Mouse (Mus musculus) forelimb bud, embryonic 11.5 days (tissue): ENCODE data around the gene Maml3.

Experiments used
- DNase-seq: peaks from one replicate; pipeline ENCODE4 v3.0.0-alpha.2; 2012; ENCODE audit warnings: low read depth, low spot score

Maml3 gene

DNA sequence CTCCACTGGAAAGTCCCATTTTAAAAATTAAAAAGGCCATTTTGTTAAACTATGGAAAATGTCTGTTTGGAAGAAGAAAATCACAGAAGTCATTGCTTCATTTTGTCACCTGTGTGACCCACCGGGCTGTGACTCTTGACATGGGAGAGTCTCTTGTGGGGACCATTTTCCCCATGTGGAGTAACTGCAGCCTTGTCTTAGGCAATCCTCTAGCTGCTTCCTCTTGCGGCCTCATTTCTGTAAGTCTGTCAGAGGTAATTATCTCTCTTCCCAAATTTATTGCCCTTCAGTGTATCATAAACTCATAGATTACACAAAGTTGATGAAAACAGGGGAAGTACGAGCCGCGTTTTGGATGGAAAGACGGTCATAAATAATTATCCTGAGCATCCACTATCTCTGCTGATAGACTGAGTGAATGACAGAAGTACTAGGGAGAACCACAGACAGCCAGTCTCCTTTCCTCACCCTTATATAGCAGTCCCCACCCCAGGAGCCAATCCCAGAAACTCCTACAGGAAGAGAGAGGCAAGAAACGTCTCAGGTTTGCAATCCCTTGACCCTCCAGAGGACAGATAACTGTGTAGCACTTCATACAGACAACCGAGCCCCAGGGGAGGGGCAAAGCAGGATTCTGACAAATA, 14.5 kb downstream of the Maml3 start:
- DNase-seq, result no peak

DNA sequence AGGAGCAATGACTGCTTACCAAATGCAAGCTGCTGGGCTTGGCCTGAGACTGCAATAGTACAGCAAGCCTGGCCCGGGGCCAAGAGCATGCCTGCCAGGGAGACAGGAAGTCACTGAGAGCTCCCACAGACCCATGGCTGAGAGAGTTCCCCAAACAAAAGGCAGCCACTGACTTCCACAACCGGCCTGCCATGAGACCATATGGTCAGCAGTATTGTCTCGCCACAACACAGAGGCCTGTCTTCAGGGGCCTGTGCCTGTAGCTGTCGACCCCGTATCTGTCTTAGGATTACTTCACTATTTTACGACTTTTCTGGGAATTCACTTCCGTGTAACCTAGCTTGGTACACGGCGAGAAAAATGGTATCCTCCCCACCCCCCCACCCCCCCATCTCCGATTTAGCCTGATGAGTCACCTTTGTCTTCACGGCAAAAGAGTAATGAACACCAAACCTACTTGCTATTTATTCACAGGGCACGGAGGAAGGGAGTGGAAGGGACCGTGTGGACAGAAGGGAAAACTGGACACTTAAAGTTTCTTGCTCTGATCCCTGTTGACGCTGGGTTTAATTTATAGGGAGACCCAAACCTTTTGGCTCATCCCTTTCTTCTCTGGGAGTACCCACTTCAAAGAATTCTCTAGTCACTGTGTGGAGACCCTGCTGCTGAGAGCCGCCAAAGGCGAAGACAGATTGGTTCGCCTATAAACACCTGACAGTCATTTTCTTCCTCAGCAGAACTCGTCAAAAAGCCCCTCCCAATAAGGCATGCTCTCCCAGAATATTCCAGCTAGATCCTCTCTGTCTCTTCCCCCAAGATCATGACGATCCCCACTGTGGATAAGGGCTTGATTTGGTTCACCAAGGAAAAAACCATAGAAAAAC, 16.2 kb downstream of the Maml3 start:
- peak; percentile 68 for DNase-seq

DNA sequence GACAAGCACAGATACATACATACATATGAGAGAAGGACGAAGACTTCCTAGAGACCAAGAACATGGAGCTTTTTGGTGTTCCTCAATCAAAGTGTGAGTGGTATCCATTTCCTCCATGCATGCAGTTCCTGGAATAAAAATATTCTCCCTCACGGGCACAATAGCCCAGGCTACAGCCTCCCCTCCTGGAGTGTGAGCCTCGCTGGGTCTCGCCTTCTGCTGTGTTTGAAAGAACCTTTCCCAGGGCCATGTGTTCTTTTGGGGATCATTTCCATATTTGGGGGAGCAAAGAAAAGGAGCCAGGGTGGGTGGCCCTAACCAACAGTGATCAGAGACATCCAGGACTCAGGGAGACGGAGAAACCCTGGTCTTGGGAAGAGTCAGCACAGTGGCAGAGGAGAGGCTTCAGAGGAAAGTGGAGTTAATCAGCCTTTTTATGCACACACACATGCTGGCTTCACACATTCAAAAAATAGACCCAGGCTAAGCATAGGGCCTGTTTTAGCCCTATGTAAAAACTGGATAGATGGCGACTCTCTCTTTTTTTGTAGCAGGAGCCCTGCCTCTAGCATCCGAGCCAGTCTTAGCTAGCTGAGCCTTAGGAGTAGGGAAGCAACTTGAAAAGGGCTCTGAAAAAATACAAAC, 17.1 kb downstream of the Maml3 start:
- no peak for DNase-seq

DNA sequence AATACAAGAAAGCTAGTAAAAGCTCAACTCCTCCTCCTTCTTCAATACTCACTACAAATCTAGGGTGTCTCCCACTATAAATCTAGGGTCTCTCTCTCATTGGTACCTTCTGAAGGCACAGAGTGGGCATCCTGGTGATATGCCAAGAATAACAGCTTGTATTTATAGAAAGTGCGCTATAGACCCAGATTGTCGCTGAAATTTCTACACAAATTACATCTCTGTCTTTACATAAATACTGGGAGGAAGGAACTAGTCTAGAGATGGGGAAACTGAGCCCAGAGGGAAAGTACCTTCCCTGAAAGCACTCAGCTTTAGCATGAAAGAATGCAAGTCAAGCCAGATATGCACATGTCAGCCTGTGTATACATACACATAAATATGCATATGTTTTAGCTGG, 26.1 kb downstream of the Maml3 start:
- no peak for DNase-seq

DNA sequence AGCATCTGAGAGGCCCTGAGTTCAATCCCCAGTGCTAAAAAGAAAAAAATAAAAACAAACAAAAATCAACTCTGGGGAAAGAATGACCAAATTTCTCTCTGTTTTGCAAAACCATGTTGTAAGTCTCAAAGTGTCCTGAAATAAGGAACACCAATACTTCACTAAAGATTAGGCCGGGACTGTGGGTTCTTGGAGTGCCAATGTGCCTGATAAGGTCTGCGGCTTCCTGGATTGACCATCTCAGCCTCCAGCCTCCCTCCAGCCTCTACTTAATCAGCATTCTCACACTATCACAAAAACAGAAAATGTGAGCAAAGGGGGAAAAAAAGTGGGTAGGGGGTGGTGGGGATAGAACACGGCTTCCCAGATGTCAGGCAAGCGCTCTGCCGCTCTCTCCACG, 30.9 kb downstream of the Maml3 start:
- DNase-seq, result no peak

DNA sequence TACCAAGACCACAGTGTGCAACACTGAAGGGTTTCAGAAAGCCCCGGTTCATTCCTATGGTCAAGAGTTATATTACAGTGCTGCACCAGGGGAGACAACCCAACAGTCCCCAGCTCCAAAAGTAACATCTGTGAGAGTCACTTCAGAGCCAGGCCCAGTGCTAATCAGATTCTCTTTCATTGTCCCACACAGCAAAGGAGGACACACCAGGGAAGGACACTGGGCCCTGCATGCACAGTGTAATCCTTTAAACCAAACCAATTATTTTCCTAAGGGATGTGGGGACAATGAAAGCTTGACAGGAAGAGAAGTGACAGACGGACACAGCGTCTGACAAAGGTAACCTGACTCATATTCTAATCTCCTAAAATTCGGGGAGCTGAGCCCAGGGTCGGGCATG, 32.9 kb downstream of the Maml3 start:
- no peak for DNase-seq

DNA sequence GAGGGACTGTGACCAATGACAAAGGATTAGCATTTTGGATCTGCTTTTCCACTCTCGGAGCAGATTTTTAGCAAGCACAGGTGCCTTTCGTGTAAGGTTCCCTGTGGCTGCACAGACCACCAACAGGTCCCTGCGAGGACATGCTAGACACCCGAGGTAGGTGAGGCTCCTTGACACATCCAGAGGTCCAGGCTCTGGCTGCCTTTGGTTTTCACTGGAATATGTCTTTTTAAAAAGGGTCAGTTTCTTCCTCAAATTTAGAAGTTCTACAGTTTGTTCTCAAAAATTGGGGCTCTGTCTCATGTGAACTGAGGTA, 34.8 kb downstream of the Maml3 start:
- no peak for DNase-seq

DNA sequence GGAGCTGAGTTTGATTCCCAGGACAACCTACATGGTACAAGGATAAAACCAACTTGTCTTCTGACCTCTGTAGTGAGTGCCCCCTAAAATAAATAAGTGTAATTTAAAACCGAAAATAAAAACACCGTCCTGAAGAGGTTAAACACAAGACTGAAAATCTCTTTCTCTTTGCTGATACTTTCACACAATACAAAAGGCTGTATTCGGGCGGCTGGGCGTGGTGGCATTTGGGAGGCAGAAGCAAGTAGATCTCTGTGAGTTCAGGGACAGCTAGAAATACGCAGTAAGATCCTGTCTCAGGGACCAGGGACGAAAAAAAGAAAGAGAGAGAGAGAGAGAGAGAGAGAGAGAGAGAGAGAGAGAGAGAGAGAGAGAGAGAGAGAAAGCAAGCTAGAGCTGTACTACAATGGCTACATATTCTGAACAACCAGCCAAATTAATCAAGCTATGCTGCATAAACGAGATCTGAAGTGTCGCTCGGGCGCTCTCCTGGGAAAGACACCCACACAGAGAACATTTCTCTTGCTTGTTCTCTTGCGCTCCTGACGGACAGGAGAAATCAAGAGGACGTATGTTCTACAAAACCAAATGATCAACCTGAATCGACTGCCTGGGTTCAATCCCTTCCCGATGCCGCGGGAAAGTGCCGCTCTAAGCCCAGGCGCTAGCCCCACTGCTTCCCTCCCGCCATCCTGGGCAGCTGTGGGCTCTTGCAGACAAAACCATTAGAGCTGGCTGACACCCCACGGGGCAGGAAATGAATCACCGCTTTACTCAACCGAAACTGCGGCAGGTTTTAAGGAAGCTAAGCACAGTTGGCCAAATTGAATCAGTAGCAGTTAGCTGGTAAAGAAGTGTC, 35.3 kb downstream of the Maml3 start:
- peak; percentile 72 for DNase-seq

DNA sequence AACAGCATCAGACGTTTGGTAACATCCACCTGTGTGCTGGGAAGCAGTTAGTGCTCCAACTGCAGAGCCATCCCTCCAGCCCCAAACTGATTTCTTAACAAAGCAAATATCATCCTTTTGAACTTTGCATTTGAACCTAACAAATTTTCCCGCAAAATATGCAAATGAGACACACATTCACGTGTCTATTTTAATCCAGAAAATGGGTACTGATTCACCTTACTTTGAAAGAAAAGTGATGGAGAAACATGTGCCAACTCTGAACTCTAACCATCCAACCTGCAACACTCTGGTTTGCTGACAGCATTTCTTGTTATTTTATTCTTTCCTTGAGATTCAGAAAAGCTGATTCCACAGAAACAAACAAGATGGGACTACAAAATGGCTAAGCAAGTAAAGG, 36.0 kb downstream of the Maml3 start:
- DNase-seq, result no peak

DNA sequence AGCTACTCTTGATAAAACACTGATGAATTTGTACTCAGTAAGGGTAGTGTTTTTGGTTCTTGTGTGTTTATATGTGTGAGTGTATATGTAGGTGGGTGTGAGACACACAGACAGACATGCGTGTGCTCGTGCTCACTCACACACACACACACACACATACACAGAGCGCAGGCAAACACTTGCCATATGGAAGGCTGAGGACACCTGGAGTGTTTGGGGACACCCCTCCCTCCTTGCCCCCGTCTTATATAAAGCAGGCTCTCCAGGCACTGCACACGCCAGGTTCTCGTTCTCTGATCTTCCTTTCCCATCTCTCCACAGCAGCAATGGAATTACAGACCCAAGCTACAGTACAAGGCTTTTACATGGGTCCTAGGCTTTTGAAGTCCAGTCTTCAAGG, 37.7 kb downstream of the Maml3 start:
- DNase-seq, result no peak

DNA sequence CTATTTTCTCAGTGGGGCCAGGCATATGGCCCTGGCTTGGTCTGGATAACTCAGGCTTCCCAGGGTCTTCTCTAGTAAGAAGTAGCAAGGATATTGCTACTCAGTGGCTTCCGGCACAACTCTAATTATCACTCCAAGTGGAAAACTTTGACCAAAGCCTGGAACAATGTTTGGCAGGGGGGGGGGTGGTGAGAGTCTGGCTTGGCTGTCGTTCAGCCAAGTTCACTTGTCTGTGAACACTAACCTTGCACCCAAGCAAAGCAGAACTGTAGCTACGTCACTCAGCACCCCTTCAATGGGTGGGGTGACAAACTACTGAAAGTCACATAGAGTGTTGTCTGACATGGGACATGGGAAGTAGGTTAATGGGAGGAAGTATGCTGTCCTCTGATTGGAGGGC, 38.7 kb downstream of the Maml3 start:
- DNase-seq, result no peak

DNA sequence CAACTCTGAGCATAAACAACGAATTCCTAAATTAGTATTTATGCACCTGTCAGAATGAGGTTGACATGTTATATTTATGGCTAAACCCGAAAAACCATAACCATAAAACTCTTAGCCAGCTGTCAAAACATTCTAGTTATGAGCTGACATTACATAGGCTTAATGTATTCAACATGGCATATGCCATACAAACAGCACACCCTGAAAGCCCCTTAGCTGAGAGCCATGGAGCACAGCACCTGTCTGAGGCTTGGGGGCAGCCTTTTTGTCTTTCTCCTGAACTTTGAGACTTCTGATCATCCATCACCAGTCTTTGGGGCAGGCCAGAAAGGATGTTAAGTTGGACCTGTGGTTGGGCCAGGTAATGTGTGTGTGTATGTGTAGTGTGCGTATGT, 41.6 kb downstream of the Maml3 start:
- DNase-seq, result peak; percentile 34

DNA sequence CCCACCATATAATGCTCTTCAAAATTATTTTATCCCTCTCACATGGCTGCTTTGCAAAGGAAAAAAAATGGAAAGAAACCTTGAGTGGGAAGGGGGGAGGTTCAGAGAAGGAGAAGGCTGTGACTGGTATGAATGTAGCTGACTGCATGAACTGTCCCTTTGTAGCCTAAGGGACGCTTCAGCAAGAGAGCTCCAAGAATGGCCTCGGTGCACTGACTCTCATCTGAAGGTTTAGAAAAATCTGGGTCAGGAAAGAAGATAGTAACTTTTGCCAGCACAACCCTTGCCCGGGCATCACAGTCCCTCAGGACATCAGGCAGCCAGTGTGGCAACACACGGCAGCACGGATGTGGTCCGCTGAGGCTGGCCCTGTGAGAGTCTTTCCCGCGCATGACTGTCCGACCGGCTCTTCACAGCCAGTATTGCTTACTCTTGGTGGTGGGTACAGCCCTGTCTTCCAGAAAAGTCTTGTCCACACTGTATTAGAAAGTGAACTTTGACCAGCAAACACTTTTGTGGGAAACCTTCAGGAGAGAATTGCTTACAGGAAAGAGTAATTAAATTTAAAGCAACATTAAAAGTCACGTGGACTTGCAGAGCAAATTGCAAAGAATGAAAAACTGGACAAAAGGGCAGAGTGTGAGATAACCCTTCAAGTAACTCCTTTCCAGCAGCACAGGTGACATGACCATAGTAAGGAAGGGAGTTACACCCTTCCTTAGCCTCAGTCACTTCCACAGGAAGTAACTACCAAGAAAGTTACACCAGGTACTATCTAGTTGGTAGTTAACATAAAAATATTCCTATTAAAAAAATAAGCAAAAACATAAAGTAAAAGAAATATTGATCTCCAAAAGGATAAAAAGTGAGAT, 42.3 kb downstream of the Maml3 start:
- no peak for DNase-seq

DNA sequence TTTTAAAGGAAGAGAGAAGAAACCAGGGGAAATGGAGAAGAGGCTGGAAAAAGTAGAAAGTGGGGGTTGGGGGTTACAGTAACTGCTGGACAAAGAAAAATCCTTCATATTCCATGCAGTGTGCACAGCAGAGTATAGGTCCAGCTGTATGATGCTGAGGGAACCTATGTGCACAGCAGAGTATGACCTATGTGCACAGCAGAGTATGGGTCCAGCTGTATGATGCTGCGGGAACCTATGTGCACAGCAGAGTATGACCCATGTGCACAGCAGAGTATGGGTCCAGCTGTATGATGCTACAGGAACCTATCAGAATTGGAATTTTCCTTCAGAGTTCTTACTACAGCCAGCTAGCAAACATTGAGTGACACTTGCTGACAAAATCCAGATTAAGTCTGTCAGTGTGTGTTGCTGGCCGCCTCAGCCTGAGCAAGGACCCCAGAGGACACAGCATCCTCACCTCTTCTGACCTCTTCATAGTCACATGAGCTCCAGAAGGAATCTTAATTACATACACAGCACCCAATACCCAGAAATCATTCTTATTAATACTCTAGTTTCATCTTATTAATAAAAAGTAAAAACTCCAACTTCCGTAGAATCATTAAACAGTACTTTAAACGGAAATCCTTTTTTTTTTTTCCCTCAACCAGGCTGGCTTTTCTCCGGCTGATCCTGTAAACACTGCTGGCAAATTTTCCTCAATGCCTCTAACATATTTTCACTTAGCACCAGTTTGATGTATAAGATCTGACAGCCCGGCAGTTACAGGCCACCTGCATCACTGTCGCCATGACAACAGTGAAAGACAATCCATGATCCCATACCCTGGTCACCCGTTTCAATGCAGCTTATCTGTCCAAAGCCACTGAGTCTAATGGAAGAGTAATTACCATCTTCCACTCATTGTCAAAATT, 43.1 kb downstream of the Maml3 start:
- no peak for DNase-seq

DNA sequence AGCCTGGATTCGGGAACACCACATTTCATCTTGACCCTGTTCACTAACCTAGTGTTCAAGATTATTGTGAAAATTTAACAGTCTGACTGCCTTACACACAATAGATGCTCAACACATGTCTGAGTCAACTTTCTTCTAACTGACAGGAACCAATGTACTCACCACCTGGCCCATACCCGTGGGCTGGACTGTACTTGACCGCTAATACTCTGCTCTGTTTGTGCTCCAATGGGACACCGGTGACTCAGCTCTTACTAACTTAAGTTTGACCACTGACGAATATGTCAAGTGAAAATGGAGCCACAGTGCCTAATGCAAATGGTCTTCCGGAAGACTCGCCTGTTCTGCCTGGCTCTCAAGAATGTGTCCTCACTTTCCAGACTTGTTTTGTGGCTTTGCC, 44.0 kb downstream of the Maml3 start:
- DNase-seq, result no peak

DNA sequence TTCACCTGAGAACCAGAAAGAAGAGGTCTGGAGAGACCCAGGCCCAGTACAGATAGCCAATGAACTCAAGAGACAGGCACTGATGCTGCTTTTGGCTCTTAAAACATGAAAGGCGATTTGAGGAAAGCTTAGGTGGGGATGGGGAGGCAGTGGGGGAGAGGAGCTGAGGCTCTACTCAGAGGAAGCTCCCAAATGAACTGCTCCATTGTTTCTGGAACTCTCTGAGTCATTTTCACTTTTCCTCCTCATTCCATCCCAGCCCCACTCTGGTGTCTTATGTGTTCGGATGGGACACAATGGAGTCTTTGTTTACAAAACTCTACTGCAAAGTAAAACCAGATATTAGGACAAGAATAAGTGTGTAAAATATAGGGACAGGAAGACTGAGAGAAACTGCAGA, 53.1 kb downstream of the Maml3 start:
- no peak for DNase-seq

DNA sequence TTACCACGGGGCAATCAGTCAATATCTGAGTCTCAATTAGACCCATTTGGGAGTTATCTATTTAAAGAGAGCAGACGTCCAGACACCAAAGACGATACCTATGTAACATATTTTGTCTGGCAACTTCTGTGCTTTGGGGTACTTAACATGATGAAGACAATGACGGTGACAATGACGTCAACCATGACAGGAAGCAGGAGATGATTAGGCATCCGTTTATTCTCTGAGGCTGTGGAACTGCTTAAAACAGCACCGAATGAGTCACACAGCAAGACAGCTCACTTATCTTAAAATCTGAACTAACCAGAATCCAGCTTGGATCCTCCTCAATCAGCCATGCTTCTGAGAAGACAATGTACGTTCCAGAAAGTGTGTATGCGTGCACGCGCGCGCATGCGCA, 56.8 kb downstream of the Maml3 start:
- no peak for DNase-seq

DNA sequence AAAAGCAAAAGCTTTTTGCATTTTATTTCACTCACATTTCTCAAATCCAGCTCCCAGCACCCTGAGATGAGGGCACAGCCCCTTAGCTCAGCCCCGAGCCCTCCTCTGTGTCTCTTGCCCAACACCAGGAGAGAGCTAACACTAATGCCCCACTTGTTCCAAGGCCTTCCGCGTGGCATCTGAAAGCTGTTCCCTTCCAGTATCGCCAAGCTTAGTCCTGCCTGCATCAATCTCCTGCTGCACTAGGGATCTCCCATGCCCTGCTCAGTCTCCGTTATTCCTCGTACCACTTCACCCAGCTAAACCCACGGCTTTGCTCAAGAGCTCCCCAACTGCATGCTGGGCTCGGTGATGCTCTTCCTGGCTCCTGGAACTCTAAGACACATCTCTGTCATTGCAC, 57.3 kb downstream of the Maml3 start:
- no peak for DNase-seq

DNA sequence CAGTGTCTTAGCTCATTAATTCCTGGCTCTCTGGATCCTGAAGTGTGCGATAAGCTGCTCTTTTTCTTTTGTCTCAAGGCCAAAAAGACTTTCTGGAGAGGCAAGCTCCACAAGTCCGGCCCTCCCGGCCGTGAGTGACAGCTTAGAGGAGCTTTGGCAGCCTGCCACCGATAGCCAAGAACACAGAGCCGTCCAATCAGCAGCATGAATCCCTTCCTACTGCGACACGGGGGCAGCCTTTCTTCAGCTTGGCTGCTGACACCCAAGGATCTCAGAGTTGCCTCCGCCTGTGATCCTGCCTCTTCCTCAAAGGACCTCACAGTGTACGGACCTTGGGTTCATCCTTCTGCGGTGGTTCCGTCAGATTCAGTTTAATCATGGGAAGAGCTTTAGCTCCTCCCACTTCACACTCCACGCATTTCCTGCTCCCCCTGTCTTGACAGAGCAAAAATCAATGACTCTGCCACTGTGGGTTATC, 57.9 kb downstream of the Maml3 start:
- peak; percentile 93 for DNase-seq
